Mouse (Mus musculus) neural tube, embryonic 11.5 days (tissue): ENCODE data around the gene Pkd2. TPM values are rescaled to one million over a fixed set of nuclear protein-coding genes. Genes with fewer than 3 reads are reported as not detected.

Experiments
- ATAC-seq: fragments of 200-750 bp; cut with Nextera tagmentation; 2 replicates; pipeline ENCODE4 v1.8.0; 2017; ENCODE audit warnings: moderate number of reproducible peaks, mild to moderate bottlenecking, moderate TSS enrichment, moderate library complexity; ENCODE audit not compliant: insufficient read depth, low FRiP score, low TSS enrichment
- DNase-seq: peaks from one replicate; pipeline ENCODE4 v3.0.0-alpha.2; 2015; ENCODE audit warnings: low spot score
- H3K27ac ChIP-seq: fragments of 300-500 bp; sonication (generic); 2 replicates; pipeline ENCODE4 v1.5.1; 2014; ENCODE audit warnings: low read depth, mild to moderate bottlenecking, low read length
- H3K27me3 ChIP-seq: fragments of 300-500 bp; sonication (generic); 2 replicates; pipeline ENCODE4 v1.6.1; 2014; ENCODE audit warnings: mild to moderate bottlenecking, low read length, mixed read lengths; ENCODE audit not compliant: control insufficient read depth, insufficient read depth
- H3K36me3 ChIP-seq: fragments of 300-500 bp; sonication (generic); 2 replicates; pipeline ENCODE4 v1.6.1; 2014; ENCODE audit warnings: mild to moderate bottlenecking, low read length, moderate library complexity, mixed read lengths; ENCODE audit not compliant: control insufficient read depth, insufficient read depth
- H3K4me1 ChIP-seq: fragments of 300-500 bp; sonication (generic); 2 replicates; pipeline ENCODE4 v1.6.1; 2014; ENCODE audit warnings: low read length, mixed read lengths; ENCODE audit not compliant: control insufficient read depth, insufficient read depth
- H3K4me2 ChIP-seq: fragments of 300-500 bp; sonication (generic); 2 replicates; pipeline ENCODE4 v1.6.1; 2014; ENCODE audit warnings: low read depth, mild to moderate bottlenecking, moderate library complexity
- H3K4me3 ChIP-seq: fragments of 300-500 bp; sonication (generic); 2 replicates; pipeline ENCODE4 v1.5.1; 2014; ENCODE audit warnings: low read depth, low read length
- H3K9ac ChIP-seq: fragments of 300-500 bp; sonication (generic); 2 replicates; pipeline ENCODE4 v1.6.1; 2014; ENCODE audit warnings: mild to moderate bottlenecking, low read length
- H3K9me3 ChIP-seq: fragments of 300-500 bp; sonication (generic); 2 replicates; pipeline ENCODE4 v1.6.1; 2016; ENCODE audit warnings: low read length; ENCODE audit not compliant: control insufficient read depth
- WGBS: fragments of 180-500 bp; shearing (Covaris S2); extraction: QIAGEN DNeasy Blood & Tissue Kit; methylation state at CpG from one replicate; pipeline ENCODE4 v1.1.7; 2014; 5-methylcytosine and 5-hydroxymethylcytosine counted together
- polyA plus RNA-seq: library from polyadenylated mRNA; unstranded; fragments of >200 nt; fragmentation: Nextera tagmentation; extraction: Ambion mirVana; gene quantifications from 2 replicates; pipeline ENCODE4 v1.2.1, GENCODE M21; 2014

Gene Pkd2
- polyA plus RNA-seq, 1 experiment from 2014 or later, result 14.6 TPM

DNA sequence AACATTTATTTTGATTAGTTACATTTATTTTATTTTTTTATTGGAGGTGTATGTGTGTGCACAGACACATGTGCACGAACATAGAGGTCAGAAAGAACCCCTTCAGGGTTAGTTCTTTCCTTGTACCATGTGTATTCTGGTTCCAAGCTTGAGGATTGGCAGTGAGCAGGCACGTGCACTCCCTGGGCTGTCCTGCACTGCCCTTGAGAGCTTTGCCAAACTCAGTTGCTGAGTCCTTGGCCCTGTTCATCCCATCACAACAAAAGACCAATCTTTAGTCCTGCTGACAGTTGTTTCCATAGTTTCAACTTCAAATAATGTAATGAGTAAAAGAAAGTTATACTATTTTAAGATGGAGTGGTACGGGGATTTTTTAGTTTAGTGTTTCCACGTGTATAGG is 80.1 kb downstream of the Pkd2 start:
- Histone ChIP-seq H3K4me3 (no peak overlapping the region), H3K9ac (no peak overlapping the region), H3K4me1 (no peaks in the 10 kb centered on the region), H3K36me3 (peaks cover 12% of the 10 kb centered on the region), H3K4me2 (no peak overlapping the region), H3K27me3 (no peaks in the 10 kb centered on the region), H3K9me3 (no peaks in the 10 kb centered on the region), H3K27ac (no peak overlapping the region)
- DNase-seq (no peak), ATAC-seq (no peak)
- WGBS, result 89% methylated on average over 4 of the region's 4 CpGs

Other genes starting within 250 kb of the Pkd2 start
- gene Ibsp, start 160.3 kb upstream of the Pkd2 start, polyA plus RNA-seq, result not detected in 2 replicates
- gene Mepe, start 134.1 kb upstream of the Pkd2 start, polyA plus RNA-seq, result not detected in 2 replicates
- gene Spp1, start 24.3 kb upstream of the Pkd2 start, polyA plus RNA-seq, result 5.3 and 6.0 TPM in 2 replicates
- 14.1 and 15.0 TPM in 2 replicates for gene BC005561, start 48.9 kb downstream of the Pkd2 start, polyA plus RNA-seq